Mouse (Mus musculus): Measurements from ENCODE around the gene Sema6d. TPM values are rescaled to one million over a fixed set of nuclear protein-coding genes. Genes with fewer than 3 reads are reported as not detected.

The Sema6d gene
- total and polyA plus RNA-seq, 3 experiments = 0.05 TPM; not detected in 2

DNA sequence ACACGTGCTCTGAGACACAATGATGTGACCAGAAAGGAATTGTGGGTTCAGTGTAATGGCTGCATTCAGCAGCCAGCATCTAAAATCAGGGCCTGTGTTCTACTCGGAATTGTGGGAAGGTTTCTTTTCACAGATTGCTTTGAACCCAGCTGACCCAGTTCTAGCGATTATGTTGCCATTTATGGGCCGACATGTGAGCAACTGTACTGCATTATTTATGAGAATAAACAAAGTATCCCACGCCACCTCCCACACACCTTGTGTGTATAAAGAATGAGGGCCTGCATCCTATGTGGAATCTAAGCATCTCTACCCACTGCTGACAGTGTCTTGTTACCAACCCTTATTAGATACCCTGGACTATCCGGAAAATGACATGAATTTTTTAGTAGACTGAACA, 248.5 kb downstream of the Sema6d start:
- DNase-seq (ENCODE audit: low spot score) = no peak
- TF ChIP-seq CTCF (IDR thresholded peaks at IDR 0.05; ENCODE audit: low read depth, low read length) = no peak
- no peak for TF ChIP-seq POLR2AphosphoS5 (IDR thresholded peaks at IDR 0.05; ENCODE audit: insufficient replicate concordance, low read depth, low read length)
- Histone ChIP-seq H3K27me3 (ENCODE audit: insufficient read depth, low read length) (no peaks in the 10 kb centered on the region), H3K4me1 (ENCODE audit: insufficient read depth, low read depth, low read length) (no peaks in the 10 kb centered on the region), H3K36me3 (replicated peaks) (no peaks in the 10 kb centered on the region), H3K4me3 (ENCODE audit: low read depth, low read length) (no peak overlapping the region), H3K9me3 (replicated peaks) (peaks cover 28% of the 10 kb centered on the region)
- ATAC-seq (ENCODE audit: extremely low read depth, insufficient number of reproducible peaks, low FRiP score, poor library complexity, severe bottlenecking) = no peak

DNA sequence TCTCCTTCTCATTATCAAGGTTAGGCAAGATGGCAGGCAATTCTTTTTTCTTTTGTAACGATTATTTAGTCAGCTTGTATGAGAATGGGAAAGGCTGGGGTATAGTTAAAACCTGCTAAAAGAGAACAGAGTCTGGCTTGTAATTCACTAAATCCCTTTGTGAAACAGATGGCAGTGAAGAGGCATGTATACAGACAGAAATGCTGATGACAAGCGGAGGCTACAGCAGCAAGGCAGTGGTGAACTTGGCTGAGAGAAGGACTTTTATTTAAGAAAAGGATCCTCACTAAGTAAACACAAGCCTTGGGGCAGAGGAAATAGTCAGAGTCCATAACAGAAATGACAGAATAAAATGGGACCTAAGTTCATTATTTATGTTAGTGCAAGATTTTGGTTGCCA, 264.4 kb downstream of the Sema6d start:
- no peak for TF ChIP-seq TAL1 (conservative IDR thresholded peaks at IDR 0.05; ENCODE audit: low read depth, low read length)
- no peak for TF ChIP-seq GATA2 (IDR thresholded peaks at IDR 0.05; ENCODE audit: borderline replicate concordance, low read depth, low read length)
- no peak for TF ChIP-seq POLR2AphosphoS5 (IDR thresholded peaks at IDR 0.05; ENCODE audit: insufficient replicate concordance, low read depth, low read length)
- no peak for TF ChIP-seq GATA1 (IDR thresholded peaks at IDR 0.05; ENCODE audit: borderline replicate concordance, low read length)
- no peak for TF ChIP-seq CTCF (IDR thresholded peaks at IDR 0.05; ENCODE audit: low read depth, low read length)
- Histone ChIP-seq H3K4me1 (ENCODE audit: insufficient read depth, low read depth, low read length) (no peaks in the 10 kb centered on the region), H3K36me3 (replicated peaks) (no peaks in the 10 kb centered on the region), H3K4me3 (ENCODE audit: low read depth, low read length) (no peak overlapping the region), H3K27me3 (ENCODE audit: insufficient read depth, low read length) (no peaks in the 10 kb centered on the region), H3K9me3 (replicated peaks) (peaks cover 19% of the 10 kb centered on the region)
- DNase-seq (ENCODE audit: low spot score) (no peak), ATAC-seq (ENCODE audit: extremely low read depth, insufficient number of reproducible peaks, low FRiP score, poor library complexity, severe bottlenecking) (no peak)

DNA sequence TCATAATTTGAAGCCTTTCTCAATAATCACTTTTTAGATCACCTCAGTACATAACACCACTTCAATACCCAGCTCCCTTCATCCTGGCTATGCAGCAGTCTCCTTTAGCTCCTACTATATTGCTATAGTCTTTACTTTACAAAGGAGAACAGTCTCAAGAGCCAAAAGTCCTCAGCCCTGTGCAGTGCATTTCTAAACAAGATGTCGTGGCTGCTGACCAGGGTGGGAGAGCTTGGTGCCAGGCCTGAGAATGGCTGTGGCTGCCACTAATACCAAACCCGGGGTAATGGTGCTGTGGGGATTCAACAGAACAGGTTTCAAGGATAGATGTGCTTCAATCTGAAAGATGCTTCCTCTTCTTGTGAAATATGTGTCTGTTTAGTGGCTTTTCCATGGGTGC, 264.9 kb downstream of the Sema6d start:
- Histone ChIP-seq H3K36me3 (replicated peaks) (no peaks in the 10 kb centered on the region), H3K4me3 (ENCODE audit: low read depth, low read length) (no peak overlapping the region), H3K4me1 (ENCODE audit: insufficient read depth, low read depth, low read length) (no peaks in the 10 kb centered on the region), H3K9me3 (replicated peaks) (peaks cover 19% of the 10 kb centered on the region), H3K27me3 (ENCODE audit: insufficient read depth, low read length) (no peaks in the 10 kb centered on the region)
- DNase-seq (ENCODE audit: low spot score) = no peak
- no peak for ATAC-seq (ENCODE audit: extremely low read depth, insufficient number of reproducible peaks, low FRiP score, poor library complexity, severe bottlenecking)
- TF ChIP-seq GATA1 (IDR thresholded peaks at IDR 0.05; ENCODE audit: borderline replicate concordance, low read length) = no peak
- no peak for TF ChIP-seq GATA2 (IDR thresholded peaks at IDR 0.05; ENCODE audit: borderline replicate concordance, low read depth, low read length)
- TF ChIP-seq TAL1 (conservative IDR thresholded peaks at IDR 0.05; ENCODE audit: low read depth, low read length) = no peak
- no peak for TF ChIP-seq POLR2AphosphoS5 (IDR thresholded peaks at IDR 0.05; ENCODE audit: insufficient replicate concordance, low read depth, low read length)

DNA sequence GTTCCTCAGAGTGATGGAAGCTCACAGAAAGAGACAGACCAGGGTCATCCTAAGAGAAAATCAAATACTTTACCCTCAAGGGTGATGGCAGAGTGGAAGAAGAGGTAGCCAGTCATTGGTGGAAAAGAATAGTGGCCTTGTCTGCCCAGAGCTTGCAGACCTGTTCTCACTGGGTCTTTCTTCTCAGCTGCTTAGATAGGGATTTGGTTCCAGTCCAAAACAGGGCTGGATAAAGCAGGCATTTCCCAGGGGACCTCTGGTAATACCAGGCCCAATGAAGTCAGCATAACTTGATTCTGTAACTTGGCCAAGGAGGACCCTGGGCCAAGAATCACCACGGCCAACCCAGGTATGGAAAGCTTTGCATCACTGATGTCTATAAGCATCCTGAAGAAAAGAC, 279.5 kb downstream of the Sema6d start:
- ATAC-seq (ENCODE audit: extremely low read depth, insufficient number of reproducible peaks, low FRiP score, poor library complexity, severe bottlenecking) (no peak), DNase-seq (ENCODE audit: low spot score) (no peak)
- peaks cover 4% of the 10 kb centered on the region; the same call in 1 of the 2 replicates for H3K9me3 ChIP-seq (replicated peaks)
- H3K27me3 ChIP-seq (ENCODE audit: insufficient read depth, low read length) = no peaks in the 10 kb centered on the region
- TF ChIP-seq TAL1 (conservative IDR thresholded peaks at IDR 0.05; ENCODE audit: low read depth, low read length) = no peak
- TF ChIP-seq CTCF (IDR thresholded peaks at IDR 0.05; ENCODE audit: low read depth, low read length) = no peak
- TF ChIP-seq GATA2 (IDR thresholded peaks at IDR 0.05; ENCODE audit: borderline replicate concordance, low read depth, low read length) = no peak
- no peak for TF ChIP-seq GATA1 (IDR thresholded peaks at IDR 0.05; ENCODE audit: borderline replicate concordance, low read length)
- no peak for TF ChIP-seq POLR2AphosphoS5 (IDR thresholded peaks at IDR 0.05; ENCODE audit: insufficient replicate concordance, low read depth, low read length)
- no peaks in the 10 kb centered on the region for H3K4me1 ChIP-seq (ENCODE audit: insufficient read depth, low read depth, low read length)
- H3K4me3 ChIP-seq (ENCODE audit: low read depth, low read length) = no peak overlapping the region
- no peaks in the 10 kb centered on the region for H3K36me3 ChIP-seq (replicated peaks)

DNA sequence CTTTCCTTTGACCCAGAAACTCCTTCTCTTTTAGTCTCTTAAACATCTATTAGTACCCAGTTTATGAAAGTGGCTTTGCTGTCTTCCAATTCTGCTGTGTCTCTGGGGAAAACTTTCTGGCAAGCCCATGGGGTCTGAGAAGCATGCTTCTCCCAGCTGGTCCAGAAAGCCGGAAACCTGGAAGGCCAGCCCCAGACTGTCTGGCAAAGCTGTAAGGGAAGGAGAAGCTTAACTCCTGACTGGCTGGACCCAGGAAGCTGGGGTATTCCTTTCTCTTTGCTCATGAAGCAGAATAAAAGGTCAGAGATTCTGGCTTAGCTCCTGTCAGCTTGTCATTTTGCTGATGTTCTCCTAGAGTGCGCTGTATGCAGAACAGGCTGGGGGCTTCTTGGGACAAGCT, 280.2 kb downstream of the Sema6d start:
- Histone ChIP-seq H3K4me3 (ENCODE audit: low read depth, low read length) (no peak overlapping the region), H3K4me1 (ENCODE audit: insufficient read depth, low read depth, low read length) (no peaks in the 10 kb centered on the region), H3K9me3 (replicated peaks) (peaks cover 6% of the 10 kb centered on the region; the same call in 1 of the 2 replicates), H3K27me3 (ENCODE audit: insufficient read depth, low read length) (no peaks in the 10 kb centered on the region), H3K36me3 (replicated peaks) (no peaks in the 10 kb centered on the region)
- TF ChIP-seq CTCF (IDR thresholded peaks at IDR 0.05; ENCODE audit: low read depth, low read length) (no peak), TAL1 (conservative IDR thresholded peaks at IDR 0.05; ENCODE audit: low read depth, low read length) (no peak), GATA2 (IDR thresholded peaks at IDR 0.05; ENCODE audit: borderline replicate concordance, low read depth, low read length) (no peak), GATA1 (IDR thresholded peaks at IDR 0.05; ENCODE audit: borderline replicate concordance, low read length) (no peak), POLR2AphosphoS5 (IDR thresholded peaks at IDR 0.05; ENCODE audit: insufficient replicate concordance, low read depth, low read length) (no peak)
- DNase-seq (ENCODE audit: low spot score) (no peak), ATAC-seq (ENCODE audit: extremely low read depth, insufficient number of reproducible peaks, low FRiP score, poor library complexity, severe bottlenecking) (no peak)

DNA sequence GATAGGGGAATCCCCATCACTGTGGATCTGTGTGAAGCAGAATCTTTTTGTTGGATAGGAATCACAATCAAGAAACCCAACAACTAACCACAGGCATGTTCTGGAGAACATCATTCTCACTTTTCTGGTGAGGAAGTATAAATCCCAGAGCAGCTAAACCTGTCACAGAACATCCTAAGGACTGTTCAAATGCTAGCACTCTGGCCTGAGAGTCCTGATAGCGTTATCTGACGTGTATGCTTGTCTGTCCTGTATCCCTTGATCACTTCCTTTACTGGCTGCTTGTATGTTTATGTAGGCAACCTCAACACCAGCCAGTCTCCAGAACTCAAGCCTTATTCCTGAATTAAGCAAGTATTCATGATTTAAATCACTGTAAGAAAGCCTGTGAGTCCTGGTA, 281.6 kb downstream of the Sema6d start:
- no peaks in the 10 kb centered on the region for H3K27me3 ChIP-seq (ENCODE audit: insufficient read depth, low read length)
- no peak overlapping the region for H3K4me3 ChIP-seq (ENCODE audit: low read depth, low read length)
- no peak for ATAC-seq (ENCODE audit: extremely low read depth, insufficient number of reproducible peaks, low FRiP score, poor library complexity, severe bottlenecking)
- no peaks in the 10 kb centered on the region for H3K4me1 ChIP-seq (ENCODE audit: insufficient read depth, low read depth, low read length)
- no peak for DNase-seq (ENCODE audit: low spot score)
- TF ChIP-seq GATA2 (IDR thresholded peaks at IDR 0.05; ENCODE audit: borderline replicate concordance, low read depth, low read length) (no peak), POLR2AphosphoS5 (IDR thresholded peaks at IDR 0.05; ENCODE audit: insufficient replicate concordance, low read depth, low read length) (no peak)
- H3K9me3 ChIP-seq (replicated peaks) = peaks cover 6% of the 10 kb centered on the region; the same call in 1 of the 2 replicates
- no peaks in the 10 kb centered on the region for H3K36me3 ChIP-seq (replicated peaks)

DNA sequence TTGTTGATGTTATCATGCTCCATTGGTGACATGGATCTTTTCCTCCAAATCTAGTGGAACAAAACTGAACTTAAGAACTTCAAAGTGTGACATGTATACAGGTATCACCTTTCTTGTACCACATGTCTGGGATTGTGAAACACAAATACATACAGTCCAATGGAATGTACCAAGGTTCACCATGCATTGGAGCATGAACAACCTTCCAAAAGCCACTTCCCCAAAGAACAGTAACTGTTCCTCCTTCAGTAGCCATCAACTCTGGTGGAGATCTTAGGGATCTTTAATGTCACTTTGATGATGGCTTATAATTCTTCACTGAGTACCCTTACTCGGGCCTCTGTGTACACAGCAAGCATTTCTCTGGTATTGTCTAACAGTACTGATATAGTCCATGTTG, 295.3 kb downstream of the Sema6d start:
- Histone ChIP-seq H3K4me3 (ENCODE audit: low read depth, low read length) (no peak overlapping the region), H3K4me1 (ENCODE audit: insufficient read depth, low read depth, low read length) (no peaks in the 10 kb centered on the region), H3K9me3 (replicated peaks) (peaks cover 15% of the 10 kb centered on the region), H3K36me3 (replicated peaks) (no peaks in the 10 kb centered on the region), H3K27me3 (ENCODE audit: insufficient read depth, low read length) (no peaks in the 10 kb centered on the region)
- no peak for ATAC-seq (ENCODE audit: extremely low read depth, insufficient number of reproducible peaks, low FRiP score, poor library complexity, severe bottlenecking)
- TF ChIP-seq CTCF (IDR thresholded peaks at IDR 0.05; ENCODE audit: low read depth, low read length) (no peak), GATA2 (IDR thresholded peaks at IDR 0.05; ENCODE audit: borderline replicate concordance, low read depth, low read length) (no peak), POLR2AphosphoS5 (IDR thresholded peaks at IDR 0.05; ENCODE audit: insufficient replicate concordance, low read depth, low read length) (no peak), TAL1 (conservative IDR thresholded peaks at IDR 0.05; ENCODE audit: low read depth, low read length) (no peak), GATA1 (IDR thresholded peaks at IDR 0.05; ENCODE audit: borderline replicate concordance, low read length) (no peak)
- no peak for DNase-seq (ENCODE audit: low spot score)
